Mouse (Mus musculus) left cerebral cortex, postnatal 25 days (tissue): ENCODE results near the gene Lcn12. TPM values are rescaled to one million over a fixed set of nuclear protein-coding genes. Genes with fewer than 3 reads are reported as not detected.
A peak's percentile ranks its signal among the peaks of the same experiment; 100 is the strongest.

Experiments
- DNase-seq, 2 experiments: peaks; one replicate each; pipeline ENCODE4 v3.0.0; 2022; ENCODE audit warnings: low spot score in 2 of 2, mixed read lengths in 1 of 2
- intact Hi-C: fragments of 180-260 bp; cut with DNase I; formaldehyde crosslinking; loops from one replicate; pipeline ENCODE4 v1.15.1; 2025
- microRNA-seq, 2 experiments: library from miRNA; unstranded; fragments of <30 nt; microRNA quantifications; one replicate each; pipeline ENCODE4 v1.2.0; 2022
- total RNA-seq, 2 experiments: library from RNA; stranded (reverse); gene quantifications; 2 replicates each; pipeline ENCODE4 v1.2.3; 2021

The Lcn12 gene
- total RNA-seq, 2 experiments from 2014 or later, result not detected

DNA sequence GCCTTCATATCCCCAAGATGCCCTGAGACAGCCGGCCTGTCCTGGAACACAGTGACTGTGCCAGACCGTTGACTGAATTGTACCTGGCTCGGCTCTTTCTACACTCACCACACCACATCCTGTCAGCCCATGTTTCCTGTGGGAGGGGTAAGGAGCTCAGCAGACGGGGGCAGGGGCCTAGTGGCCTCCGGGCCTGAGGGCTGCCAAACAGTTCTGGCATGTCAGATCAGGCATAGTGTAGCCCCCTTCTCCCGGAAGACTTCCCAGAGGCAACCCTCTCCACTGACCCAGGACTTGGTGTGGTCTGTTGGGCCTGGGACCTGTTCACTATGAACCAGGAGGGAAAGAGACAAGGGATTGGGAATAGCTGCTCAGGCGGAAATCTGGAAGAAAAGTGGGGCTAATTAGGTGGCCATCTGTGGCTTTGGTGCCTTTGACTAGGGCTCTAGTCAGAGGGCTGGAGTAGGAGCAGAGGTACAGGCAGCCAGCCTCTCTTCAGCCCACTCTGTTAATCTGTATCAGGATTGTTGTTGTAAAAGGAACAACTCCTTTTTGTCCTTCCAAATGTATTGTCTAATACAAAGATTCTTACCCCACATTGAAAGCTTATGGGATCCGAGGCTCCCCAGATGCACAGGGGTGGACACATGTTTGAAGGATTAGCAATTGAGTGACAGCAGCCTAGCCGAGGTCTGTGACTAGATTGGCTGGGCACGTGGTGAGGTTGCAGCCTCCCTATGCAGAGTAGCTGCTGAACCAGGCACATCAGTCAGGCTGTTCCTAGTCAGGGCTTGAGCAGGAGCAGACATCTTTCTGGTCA lies 27.7 kb downstream of the Lcn12 start:
- DNase-seq, result no peak
- intact Hi-C loops, result no loop called here

DNA sequence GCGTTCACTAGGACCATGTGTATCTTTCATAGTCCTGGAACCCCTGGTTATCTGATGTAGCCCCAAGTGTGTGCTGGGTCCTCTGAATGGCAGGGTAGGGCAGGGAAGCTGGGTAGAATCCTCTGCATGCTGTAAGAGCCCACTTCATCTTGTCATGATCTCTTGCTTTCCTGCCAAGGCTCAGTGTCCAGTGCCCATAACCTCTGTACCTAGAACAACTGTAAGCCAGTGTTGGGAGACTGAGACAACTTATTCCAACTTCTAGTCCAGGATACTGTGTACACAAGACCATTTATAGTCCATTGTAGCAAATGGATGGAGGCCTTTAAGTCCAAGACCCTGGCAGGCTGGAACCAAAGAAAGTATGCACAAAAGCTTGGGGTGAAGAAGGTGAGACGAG lies 28.5 kb downstream of the Lcn12 start:
- intact Hi-C loops, result no loop called here
- no peak for DNase-seq

DNA sequence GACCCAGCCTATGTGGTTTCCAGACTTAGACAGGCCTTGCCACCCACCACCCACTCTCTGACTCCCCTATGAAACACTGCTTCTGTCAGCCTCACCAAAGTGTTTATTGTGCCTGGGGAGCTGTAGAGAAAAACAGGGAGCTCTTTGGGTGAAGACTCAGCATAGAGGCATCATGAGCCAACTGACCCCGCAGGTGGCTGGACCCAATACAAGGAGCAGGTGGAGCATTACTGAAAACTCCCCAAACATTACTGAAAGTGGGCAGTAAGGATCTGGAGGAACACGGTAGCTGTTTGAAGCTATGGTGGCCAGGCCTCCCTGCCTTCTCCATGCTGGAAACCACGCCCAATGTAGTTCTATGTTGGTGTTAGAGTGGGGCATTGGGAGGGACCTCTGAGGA lies 30.1 kb downstream of the Lcn12 start:
- intact Hi-C loops, result no loop called here
- no peak for DNase-seq

DNA sequence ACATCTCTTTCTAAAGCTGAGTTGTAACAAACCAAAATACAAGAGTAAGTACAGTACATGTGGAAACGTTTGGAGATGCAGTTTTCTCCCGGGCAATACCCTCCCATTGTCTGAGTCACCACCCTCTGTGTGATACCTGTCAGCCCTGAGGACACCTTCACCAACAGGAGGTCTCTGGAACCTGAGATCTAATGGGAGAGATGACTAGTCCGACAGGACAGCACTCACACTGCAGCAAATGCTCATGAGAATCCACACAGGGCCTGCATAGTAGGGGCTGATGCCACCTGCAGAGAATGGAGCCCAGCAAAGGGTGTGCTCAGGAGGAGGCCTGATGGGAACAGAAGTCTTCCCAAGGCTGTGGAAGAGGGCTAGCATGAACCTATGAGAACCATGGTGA lies 32.3 kb downstream of the Lcn12 start:
- intact Hi-C loops, result loop anchor here (2.0 kb wide), 2 partner anchors 33 to 39 kb away; partner anchors contain the start of genes Abca2, C8g and Fbxw5
- DNase-seq, result no peak

DNA sequence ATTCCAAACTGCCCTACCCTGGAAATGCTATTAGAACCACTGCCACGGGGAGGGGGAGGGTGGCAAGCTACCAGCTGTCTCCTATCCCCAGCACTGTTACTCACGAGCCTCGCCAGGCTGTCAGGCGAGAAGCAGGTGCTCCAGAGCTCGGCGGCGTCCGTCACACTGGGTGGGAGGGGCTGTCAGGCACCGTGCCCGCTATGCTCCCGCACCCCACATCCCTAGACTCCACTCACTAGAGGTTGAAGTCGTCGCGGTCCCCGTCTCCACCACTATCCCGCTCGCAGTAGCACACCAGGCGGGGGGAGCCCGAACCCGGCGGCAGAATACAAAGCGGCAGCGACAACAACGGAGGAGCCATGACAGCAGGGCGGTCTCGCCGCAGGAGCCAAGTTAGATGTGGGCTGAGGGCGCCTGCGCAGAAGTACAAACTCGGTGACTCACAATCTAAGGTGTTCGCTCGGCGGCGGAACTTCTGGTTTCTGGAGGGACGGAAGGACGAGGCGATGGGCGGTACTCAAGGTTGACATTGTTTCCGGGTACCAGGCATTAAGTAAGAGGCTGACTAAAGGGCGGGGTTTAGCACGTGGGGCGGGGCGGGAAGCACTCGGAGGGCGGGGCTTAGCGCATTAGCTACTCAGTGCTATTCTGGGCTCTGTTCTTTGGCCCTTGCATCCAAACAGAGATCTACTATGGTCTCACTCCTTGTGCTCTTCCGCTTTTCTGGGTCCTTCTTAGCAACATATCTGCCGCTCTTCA lies 33.0 kb downstream of the Lcn12 start, which contains the start of gene Paxx:
Gene Paxx (minus strand): TSS at position 544 of the 759 bp plus-strand sequence.
- intact Hi-C loops, result loop anchor here (2.0 kb wide), 2 partner anchors 32 to 40 kb away; partner anchors contain the start of genes Abca2, C8g and Fbxw5
- DNase-seq, result peak; percentile 94 to 98

DNA sequence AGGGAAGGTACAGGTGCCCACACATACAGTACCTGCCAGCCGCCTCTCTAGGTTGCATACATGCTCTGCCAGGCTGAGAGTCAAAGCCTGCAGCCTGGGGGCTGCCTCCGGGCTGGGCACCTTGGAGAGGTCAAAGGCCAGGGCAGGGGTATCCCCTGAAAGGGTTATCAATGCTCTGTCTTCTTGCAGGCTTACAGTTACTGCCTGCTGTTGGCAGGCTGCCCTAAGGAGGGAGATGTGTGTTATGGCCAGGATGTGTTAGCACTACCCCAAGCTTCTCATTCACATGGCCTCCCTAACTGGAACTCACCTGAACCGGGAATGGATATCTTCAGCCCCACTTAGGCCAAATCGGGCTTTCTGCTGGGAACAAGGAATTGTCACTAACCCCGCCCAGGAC lies 33.6 kb downstream of the Lcn12 start:
- intact Hi-C loops, result loop anchor here (2.0 kb wide), 2 partner anchors 31 to 41 kb away; partner anchors contain the start of genes Abca2, C8g and Fbxw5
- peak; percentile 26 to 30 for DNase-seq

DNA sequence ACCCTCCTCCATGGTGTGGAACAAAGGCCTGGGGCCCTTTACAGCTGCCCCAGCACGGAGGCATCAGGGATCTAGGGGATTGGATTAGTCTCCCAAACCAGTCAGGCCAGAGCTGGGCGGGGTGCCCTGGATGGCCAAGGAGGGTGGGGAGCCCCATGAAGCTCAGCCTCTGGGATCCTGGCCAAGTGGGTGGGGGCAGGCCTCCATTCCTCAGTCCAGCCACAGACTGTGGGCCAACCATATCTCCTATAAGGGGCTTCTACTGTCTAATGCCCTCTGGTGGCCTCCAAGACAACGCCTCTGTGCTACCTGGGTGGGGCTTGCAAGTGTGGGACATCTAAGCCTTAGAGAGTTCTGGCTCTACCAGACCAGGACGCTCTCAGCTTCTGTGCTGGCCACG lies 34.8 kb downstream of the Lcn12 start:
- no peak for DNase-seq
- intact Hi-C loops, result no loop called here

DNA sequence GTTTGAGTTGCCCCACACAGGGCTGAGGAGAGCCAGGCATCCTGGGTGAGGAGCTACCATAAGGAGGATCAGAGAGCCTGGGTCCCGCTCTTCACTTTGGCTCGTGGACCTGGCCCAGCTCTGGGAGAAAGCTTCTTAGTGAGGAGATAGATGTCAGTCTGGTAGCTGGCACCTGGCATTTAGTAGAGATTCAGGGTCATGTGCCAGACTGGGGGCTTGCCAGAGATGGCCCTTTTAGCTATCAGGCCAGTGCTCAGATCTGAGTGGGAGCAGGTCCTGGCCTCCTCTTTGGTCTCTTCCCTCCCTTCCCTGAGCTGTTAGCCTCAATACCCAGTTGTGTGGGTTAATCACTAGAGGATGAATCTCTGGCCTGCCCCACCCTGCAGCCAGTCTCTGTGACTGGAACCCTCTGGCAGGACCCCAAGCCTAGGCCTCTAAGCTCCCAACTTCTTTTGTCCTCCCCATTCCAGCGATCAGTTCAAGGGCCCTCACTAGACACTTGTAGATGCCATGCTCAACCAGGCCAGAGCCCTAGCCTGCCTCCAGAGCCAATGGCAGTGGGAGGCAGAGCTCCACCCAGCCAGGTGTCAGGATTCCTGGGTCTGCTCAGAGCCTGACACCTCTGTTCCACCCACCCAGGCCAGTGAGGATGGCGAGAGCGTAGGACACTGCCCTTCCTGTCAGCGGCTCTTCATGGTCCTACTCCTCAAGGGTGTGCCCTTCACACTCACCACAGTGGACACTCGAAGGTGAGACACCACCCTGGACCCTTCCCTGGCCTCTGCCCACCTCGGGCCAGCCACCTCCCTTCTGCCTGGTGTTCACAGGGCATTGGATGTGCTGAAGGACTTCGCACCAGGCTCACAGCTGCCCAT lies 36.5 kb downstream of the Lcn12 start:
- no peak for DNase-seq
- intact Hi-C loops, result no loop called here

DNA sequence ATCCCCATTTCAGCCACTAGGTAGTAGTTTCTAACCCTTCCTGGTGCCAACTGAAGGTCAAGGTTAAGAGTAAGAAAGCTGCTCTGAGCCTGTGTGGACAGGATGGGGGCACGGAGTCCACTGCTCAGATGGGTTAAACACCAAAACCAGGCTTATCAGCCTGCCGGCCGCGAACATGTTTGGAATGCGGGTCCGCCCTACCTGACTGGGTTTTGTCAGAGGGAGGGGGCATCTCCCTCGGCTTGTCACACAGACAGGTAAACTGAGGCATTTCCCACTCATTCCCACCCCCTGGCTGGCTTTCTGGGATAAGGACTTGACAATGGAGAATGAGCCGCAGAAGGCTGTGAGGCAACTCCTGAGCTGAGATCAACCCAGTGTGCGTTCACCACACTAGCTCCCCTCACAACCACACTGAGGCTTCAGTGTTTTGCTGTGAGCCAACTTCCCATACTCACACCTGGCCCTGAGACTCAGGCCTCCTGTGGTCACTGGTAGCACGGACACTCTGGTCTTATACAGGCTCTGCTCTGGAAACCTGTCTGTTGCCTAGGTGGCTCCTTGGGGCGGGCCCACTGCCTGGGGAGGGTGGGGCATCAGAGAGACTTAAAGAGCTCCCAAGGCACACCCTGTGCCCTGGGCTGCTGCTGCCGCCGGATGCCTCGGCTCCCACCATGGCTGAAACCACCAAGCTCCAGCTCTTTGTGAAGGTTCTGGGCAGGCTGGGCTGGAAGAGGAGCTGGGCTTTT lies 37.3 kb downstream of the Lcn12 start, which contains the start of gene Clic3:
Gene Clic3 (plus strand): TSS at position 634 of the 749 bp plus-strand sequence.
- intact Hi-C loops, result no loop called here
- no peak for DNase-seq

DNA sequence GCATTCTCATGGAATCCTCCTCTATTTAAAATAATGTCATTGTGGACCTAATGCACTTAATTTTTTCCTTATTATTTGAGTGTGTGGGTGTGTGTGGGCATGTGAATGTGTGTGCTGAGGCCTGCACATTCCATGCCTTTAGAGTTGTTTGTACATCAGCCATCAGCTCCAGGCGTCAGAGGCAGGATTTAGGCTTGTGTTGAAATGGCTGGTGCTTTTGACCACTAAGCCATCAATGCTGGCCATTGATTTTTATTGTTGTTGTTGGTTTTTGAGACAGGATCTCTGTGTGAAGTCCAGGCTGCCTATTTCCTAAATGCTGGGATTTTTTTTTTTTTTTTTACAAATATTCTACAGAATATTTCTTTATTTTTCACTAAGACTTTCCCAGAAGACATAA lies 40.8 kb downstream of the Lcn12 start:
- intact Hi-C loops, result no loop called here
- DNase-seq, result no peak

DNA sequence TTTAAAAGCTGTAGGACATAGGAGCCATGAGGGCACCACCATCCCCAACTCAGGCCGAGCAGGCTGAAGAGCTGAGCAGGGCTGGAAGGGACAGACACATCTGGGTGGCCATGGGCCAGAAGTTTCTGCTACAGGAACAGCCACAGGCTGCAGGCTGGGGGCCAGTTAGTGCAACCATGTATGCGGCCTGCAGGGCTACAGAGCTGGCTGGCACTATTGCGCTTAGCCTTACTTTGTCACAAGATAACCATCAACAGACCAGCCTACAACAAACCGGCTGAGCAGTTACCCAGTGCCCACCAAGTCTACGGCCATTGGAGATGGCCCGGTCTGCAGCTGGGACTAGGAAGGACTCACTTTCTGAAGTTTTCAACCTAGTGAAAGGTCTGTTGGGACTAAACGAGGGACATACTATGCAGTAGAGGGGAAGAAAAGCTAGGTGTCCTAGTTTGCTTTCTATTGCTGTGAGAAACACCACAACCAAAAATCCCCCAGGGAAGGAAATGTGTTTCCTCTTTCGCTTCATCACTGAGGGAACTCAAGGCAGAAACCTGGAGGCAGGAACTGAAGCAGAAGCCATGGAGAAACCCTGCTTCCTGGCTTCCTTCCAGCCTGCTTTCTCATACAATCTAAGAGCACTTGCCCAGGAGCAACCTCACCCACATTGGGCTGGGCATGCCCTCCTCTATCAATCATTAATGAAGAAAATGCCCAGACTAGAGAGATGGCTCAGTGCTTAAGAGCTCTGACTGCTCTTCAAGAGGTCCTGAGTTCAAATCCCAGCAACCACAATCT lies 42.7 kb downstream of the Lcn12 start:
- intact Hi-C loops, result no loop called here

DNA sequence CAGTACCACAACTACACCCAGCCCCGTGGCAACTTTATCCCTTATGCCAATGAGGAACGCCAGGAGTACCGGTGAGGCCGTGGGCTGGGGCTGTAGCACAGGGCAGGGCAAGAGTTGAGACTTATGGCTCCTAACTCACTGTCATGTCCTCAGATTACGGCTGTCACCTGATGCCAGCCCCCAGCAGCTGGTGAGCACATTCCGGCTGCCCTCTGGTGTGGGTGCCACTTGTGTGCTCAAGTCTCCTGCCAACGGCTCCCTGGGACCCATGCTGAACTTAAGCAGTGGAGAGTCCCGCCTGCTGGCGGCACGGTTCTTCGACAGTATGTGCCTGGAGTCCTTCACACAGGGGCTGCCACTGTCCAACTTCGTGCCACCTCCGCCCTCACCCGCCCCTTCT lies 51.0 kb downstream of the Lcn12 start:
- intact Hi-C loops, result no loop called here
- DNase-seq, result no peak

More for the DNA sequence above, 42.7 kb downstream of the Lcn12 start:
- DNase-seq, result no peak

DNA sequence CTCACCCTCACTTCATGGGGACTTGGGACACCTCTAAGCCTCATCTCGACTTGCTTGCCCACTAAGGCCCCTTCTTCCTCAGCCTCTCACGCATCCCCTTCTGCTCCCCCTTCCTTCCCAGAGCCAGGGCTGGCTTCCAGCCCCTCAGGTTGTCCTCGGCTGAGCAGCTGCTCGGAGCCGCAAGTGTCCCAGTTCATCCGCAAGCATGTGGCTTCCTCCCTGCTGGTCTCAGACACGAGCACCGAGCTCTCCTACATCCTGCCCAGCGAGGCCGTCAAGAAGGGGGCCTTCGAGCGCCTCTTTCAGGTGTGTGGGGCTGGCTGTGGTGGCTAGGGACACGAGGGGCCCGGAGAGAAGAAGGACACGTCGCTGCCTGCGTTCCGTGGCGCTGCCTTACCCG lies 52.6 kb downstream of the Lcn12 start:
- intact Hi-C loops, result no loop called here
- DNase-seq, result no peak

Small RNA genes lying within 50 kb of the gene (microRNA-seq; reads per million reads assigned to microRNA genes)
- gene Mir3087, result 7.2 to 7.4 reads per million in 2 experiments

Other genes with a start within 250 kb of the Lcn12 start
- 1 to 10 TPM; 1.6 to 2.9 TPM for gene AL732309.1, start 247.0 kb downstream of the Lcn12 start, total RNA-seq
- 10 to 100 TPM; 32.8 to 37.3 TPM for gene Tmem203, start 238.5 kb downstream of the Lcn12 start, total RNA-seq
- 10 to 100 TPM; 14.4 to 15.5 TPM for gene Tprn, start 231.3 kb downstream of the Lcn12 start, total RNA-seq
- gene Ssna1, start 221.5 kb downstream of the Lcn12 start, total RNA-seq, result 10 to 100 TPM; 67.2 to 69.6 TPM
- gene Anapc2, start 221.4 kb downstream of the Lcn12 start, total RNA-seq, result 10 to 100 TPM; 73.0 to 77.2 TPM
- gene Tmem210, start 205.8 kb downstream of the Lcn12 start, total RNA-seq, result not detected
- not detected for gene Lrrc26, start 204.0 kb downstream of the Lcn12 start, total RNA-seq
- 100 to 1,000 TPM; 435 to 455 TPM for gene Grin1, start 174.7 kb downstream of the Lcn12 start, total RNA-seq
- gene Man1b1, start 161.6 kb downstream of the Lcn12 start, total RNA-seq, result 10 to 100 TPM; 55.0 to 59.5 TPM
- 10 to 100 TPM; 28.2 to 33.2 TPM for gene Dpp7, start 137.6 kb downstream of the Lcn12 start, total RNA-seq
- 10 to 100 TPM; 11.3 to 14.0 TPM for gene Uap1l1, start 128.2 kb downstream of the Lcn12 start, total RNA-seq
- gene Sapcd2, start 121.6 kb downstream of the Lcn12 start, total RNA-seq, result 1 to 10 TPM; 1.9 to 2.5 TPM
- 10 to 100 TPM; 11.7 to 13.2 TPM for gene Entpd2, start 98.0 kb downstream of the Lcn12 start, total RNA-seq
- 100 to 1,000 TPM; 331 to 339 TPM for gene Npdc1, start 94.6 kb downstream of the Lcn12 start, total RNA-seq
- under 1 TPM; 0.32 to 0.37 TPM for gene Fut7, start 70.6 kb downstream of the Lcn12 start, total RNA-seq
- gene Abca2, start 65.2 kb downstream of the Lcn12 start, total RNA-seq, result 100 to 1,000 TPM; 154 to 165 TPM
- gene Clic3, start 37.1 kb downstream of the Lcn12 start, total RNA-seq, result under 1 TPM in 1 of 2 experiments, not detected in 1; 0.69 TPM
- 10 to 100 TPM; 68.6 to 81.0 TPM for gene Paxx, start 32.8 kb downstream of the Lcn12 start, total RNA-seq
- gene Ptgds, start 23.9 kb downstream of the Lcn12 start, total RNA-seq, result 1,000 to 10,000 TPM; 1,926 to 2,241 TPM
- gene Fbxw5, start 6.8 kb upstream of the Lcn12 start, total RNA-seq, result 100 to 1,000 TPM; 112 to 127 TPM
- 1 to 10 TPM; 1.1 to 1.7 TPM for gene C8g, start 7.8 kb upstream of the Lcn12 start, total RNA-seq
- 10 to 100 TPM in 1 of 2 experiments, 1 to 10 TPM in 1; 9.6 to 10.4 TPM for gene Traf2, start 53.0 kb upstream of the Lcn12 start, total RNA-seq
- 100 to 1,000 TPM; 202 to 214 TPM for gene Edf1, start 63.9 kb upstream of the Lcn12 start, total RNA-seq
- gene Mamdc4, start 80.9 kb upstream of the Lcn12 start, total RNA-seq, result 1 to 10 TPM in 1 of 2 experiments, under 1 TPM in 1; 0.69 to 2.1 TPM
- gene Phpt1, start 81.3 kb upstream of the Lcn12 start, total RNA-seq, result 10 to 100 TPM; 73.8 to 74.3 TPM
- gene Ajm1, start 87.8 kb upstream of the Lcn12 start, total RNA-seq, result 100 to 1,000 TPM; 109 to 120 TPM
- gene Rabl6, start 114.6 kb upstream of the Lcn12 start, total RNA-seq, result 100 to 1,000 TPM; 136 to 152 TPM
- gene Ccdc183, start 123.8 kb upstream of the Lcn12 start, total RNA-seq, result not detected
- 10 to 100 TPM; 26.7 to 27.7 TPM for gene Tmem141, start 128.1 kb upstream of the Lcn12 start, total RNA-seq
- gene Fcna, start 134.1 kb upstream of the Lcn12 start, total RNA-seq, result under 1 TPM; 0.44 to 0.55 TPM
- gene Lcn8, start 159.2 kb upstream of the Lcn12 start, total RNA-seq, result not detected
- not detected for gene Lcn5, start 164.0 kb upstream of the Lcn12 start, total RNA-seq
- not detected for gene Lcn6, start 182.9 kb upstream of the Lcn12 start, total RNA-seq
- gene Lcn10, start 188.8 kb upstream of the Lcn12 start, total RNA-seq, result not detected
- not detected for gene Obp2a, start 206.1 kb upstream of the Lcn12 start, total RNA-seq
- 10 to 100 TPM; 85.6 to 89.4 TPM for gene Bmyc, start 212.8 kb upstream of the Lcn12 start, total RNA-seq
- not detected for gene Obp2b, start 243.1 kb upstream of the Lcn12 start, total RNA-seq